Mouse (Mus musculus) forebrain, postnatal 0 days (tissue): ENCODE results near the gene Akap2. TPM values are rescaled to one million over a fixed set of nuclear protein-coding genes. Genes with fewer than 3 reads are reported as not detected.

Source experiments
- ATAC-seq: fragments of 200-750 bp; cut with Nextera tagmentation; 2 replicates; pipeline ENCODE4 v1.8.0; 2017; ENCODE audit warnings: mild to moderate bottlenecking, moderate library complexity
- DNase-seq: peaks from one replicate; pipeline ENCODE4 v3.0.0-alpha.2; 2015
- H3K27ac ChIP-seq: fragments of 300-500 bp; sonication (generic); 2 replicates; pipeline ENCODE4 v1.5.1; 2014; ENCODE audit warnings: low read depth, mild to moderate bottlenecking, antibody characterized with exemption, low read length, moderate library complexity, mixed read lengths
- H3K27me3 ChIP-seq: fragments of 300-500 bp; sonication (generic); 2 replicates; pipeline ENCODE4 v1.6.1; 2014; ENCODE audit warnings: mild to moderate bottlenecking, low read length, mixed read lengths; ENCODE audit not compliant: insufficient read depth
- H3K36me3 ChIP-seq: fragments of 300-500 bp; sonication (generic); 2 replicates; pipeline ENCODE4 v1.6.1; 2014; ENCODE audit warnings: mild to moderate bottlenecking, moderate library complexity; ENCODE audit not compliant: insufficient read depth
- H3K4me1 ChIP-seq: fragments of 300-500 bp; sonication (generic); 2 replicates; pipeline ENCODE4 v1.6.1; 2014; ENCODE audit warnings: antibody characterized with exemption; ENCODE audit not compliant: insufficient read depth
- H3K4me2 ChIP-seq: fragments of 300-500 bp; sonication (generic); 2 replicates; pipeline ENCODE4 v1.6.1; 2014; ENCODE audit warnings: low read depth, mild to moderate bottlenecking, moderate library complexity
- H3K4me3 ChIP-seq: fragments of 300-500 bp; sonication (generic); 2 replicates; pipeline ENCODE4 v1.5.1; 2014; ENCODE audit warnings: low read depth, low read length, mixed read lengths
- H3K9ac ChIP-seq: fragments of 300-500 bp; sonication (generic); 2 replicates; pipeline ENCODE4 v1.6.1; 2014; ENCODE audit warnings: mild to moderate bottlenecking
- H3K9me3 ChIP-seq: fragments of 300-500 bp; sonication (generic); 2 replicates; pipeline ENCODE4 v1.6.1; 2016; ENCODE audit warnings: low read length
- CTCF ChIP-seq: sonication (generic); IDR thresholded peaks from 2 replicates; pipeline ENCODE4 v1.5.1; 2016; ENCODE audit warnings: antibody characterized with exemption, control low read depth, low read depth
- WGBS: fragments of 180-500 bp; shearing (Covaris S2); extraction: QIAGEN DNeasy Blood & Tissue Kit; methylation state at CpG from one replicate; pipeline ENCODE4 v1.1.7; 2014; 5-methylcytosine and 5-hydroxymethylcytosine counted together
- polyA plus RNA-seq: library from polyadenylated mRNA; unstranded; fragments of >200 nt; fragmentation: Nextera tagmentation; extraction: Ambion mirVana; gene quantifications from 2 replicates; pipeline ENCODE4 v1.2.1, GENCODE M21; 2015
- total RNA-seq: library from RNA; depleted of rRNA; stranded (reverse); fragments of >200 nt; gene quantifications from 2 replicates; pipeline ENCODE4 v1.2.3, GENCODE M21; 2014

The Akap2 gene
- total and polyA plus RNA-seq, 2 experiments from 2014 or later: 7.0 to 15.0 TPM

DNA sequence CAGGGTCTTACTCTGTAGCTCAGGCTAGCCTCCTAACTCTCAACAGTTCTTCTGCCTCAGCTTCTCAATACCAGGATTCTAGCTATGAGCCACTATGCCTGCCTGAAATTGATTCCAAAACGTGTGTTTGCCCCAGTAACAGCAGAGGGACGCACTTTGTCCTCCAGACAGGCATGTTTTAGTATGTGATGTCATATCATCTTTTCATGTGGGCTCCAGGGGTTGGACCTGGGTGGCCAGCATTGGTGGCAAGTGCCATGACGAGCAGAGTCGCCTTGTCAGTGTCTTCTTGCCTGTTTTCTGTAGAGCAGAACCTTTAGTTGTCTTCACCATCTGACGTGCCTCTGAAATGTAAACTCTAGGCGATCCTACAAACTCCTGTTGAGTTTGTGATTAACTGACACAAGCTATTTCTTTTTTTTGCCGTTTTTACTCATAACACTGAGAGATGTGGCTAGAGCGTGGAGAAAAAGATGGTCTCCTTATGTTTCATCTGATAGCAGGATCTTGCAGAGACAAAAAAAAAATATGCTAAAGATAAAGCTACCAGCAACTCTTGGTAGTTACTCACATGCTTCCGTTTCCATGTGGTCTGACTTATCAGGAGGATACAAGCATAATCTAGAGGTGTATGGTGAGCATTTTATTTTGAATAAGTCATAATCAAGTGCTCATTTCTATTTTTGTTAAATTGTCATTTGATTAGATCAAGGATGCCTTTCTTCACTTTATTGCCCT, 80.3 kb downstream of the Akap2 start:
- DNase-seq (no peak), ATAC-seq (no peak)
- no peaks in the 10 kb centered on the region for H3K27me3 ChIP-seq
- no peaks in the 10 kb centered on the region for H3K36me3 ChIP-seq
- 81% methylated on average over 9 of the region's 9 CpGs for WGBS
- H3K27ac ChIP-seq: no peak overlapping the region
- no peak overlapping the region for H3K4me3 ChIP-seq
- no peak overlapping the region for H3K9ac ChIP-seq
- TF ChIP-seq CTCF: no peak
- no peaks in the 10 kb centered on the region for H3K9me3 ChIP-seq
- no peak overlapping the region for H3K4me2 ChIP-seq
- no peaks in the 10 kb centered on the region for H3K4me1 ChIP-seq

DNA sequence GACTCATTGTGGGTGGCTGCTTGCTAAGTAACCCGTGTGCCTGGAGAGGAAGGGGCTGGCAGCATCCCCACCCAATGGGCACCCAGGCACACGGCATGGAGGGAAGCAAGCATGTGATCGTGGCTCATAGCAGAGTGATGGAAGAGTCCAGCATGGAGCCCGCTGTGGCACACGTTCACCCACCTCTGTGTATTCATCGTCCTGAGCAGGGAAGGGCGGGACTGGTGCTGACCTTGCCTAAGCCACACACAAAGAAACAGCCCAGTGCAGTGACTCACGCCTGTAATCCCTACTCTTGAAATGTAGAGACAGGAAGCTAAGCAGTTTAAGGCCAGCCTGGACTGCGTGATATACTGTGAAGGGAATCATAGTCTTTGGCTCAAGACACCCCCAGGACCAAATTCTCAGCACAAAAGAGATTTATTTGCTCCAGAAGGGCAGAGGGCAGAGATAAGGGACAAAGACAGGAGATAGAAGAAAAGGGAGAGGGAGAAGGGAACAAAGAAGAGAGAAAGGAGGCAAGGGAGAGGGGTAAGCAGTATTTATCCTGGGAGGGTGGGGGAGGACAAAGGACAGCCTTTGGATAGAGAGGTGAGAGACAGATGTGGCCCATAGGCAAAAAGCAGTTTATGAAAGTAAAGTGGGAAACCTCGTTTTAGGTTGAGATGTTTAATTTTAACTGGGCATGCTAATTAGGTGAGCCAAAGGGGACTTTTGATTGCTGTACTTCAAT, 81.0 kb downstream of the Akap2 start:
- 17% methylated on average over 10 of the region's 10 CpGs for WGBS
- DNase-seq: no peak
- H3K4me2 ChIP-seq: no peak overlapping the region
- no peak overlapping the region for H3K27ac ChIP-seq
- H3K4me1 ChIP-seq: no peaks in the 10 kb centered on the region
- H3K36me3 ChIP-seq: no peaks in the 10 kb centered on the region
- ATAC-seq: no peak
- no peak for TF ChIP-seq CTCF
- H3K4me3 ChIP-seq: no peak overlapping the region
- H3K9me3 ChIP-seq: no peaks in the 10 kb centered on the region
- H3K27me3 ChIP-seq: no peaks in the 10 kb centered on the region
- H3K9ac ChIP-seq: no peak overlapping the region

DNA sequence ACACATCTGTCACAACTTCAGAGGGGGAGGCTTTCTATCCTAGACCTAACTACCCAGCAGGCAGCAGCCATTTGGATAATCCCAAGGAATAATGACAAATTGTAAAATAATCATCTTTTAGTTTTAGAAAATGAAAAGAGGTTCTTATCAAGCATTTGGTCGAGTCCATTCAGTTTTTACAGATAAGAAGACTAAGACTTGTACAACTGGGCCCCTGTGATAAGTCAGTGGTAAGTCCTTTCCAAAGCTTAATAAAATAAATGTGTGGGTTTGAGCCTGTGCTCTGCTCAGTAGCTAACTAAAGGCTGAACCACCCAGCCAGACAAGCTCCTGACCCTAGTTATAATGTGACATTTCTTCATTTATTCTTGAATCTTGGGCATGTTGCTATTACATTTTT, 81.8 kb downstream of the Akap2 start:
- no peak for ATAC-seq
- no peaks in the 10 kb centered on the region for H3K4me1 ChIP-seq
- H3K27me3 ChIP-seq: no peaks in the 10 kb centered on the region
- H3K9ac ChIP-seq: no peak overlapping the region
- 64% methylated on average over 1 of the region's 1 CpGs for WGBS
- no peak overlapping the region for H3K27ac ChIP-seq
- no peak overlapping the region for H3K4me2 ChIP-seq
- no peak for TF ChIP-seq CTCF
- no peaks in the 10 kb centered on the region for H3K36me3 ChIP-seq
- H3K9me3 ChIP-seq: no peaks in the 10 kb centered on the region
- H3K4me3 ChIP-seq: no peak overlapping the region
- no peak for DNase-seq

DNA sequence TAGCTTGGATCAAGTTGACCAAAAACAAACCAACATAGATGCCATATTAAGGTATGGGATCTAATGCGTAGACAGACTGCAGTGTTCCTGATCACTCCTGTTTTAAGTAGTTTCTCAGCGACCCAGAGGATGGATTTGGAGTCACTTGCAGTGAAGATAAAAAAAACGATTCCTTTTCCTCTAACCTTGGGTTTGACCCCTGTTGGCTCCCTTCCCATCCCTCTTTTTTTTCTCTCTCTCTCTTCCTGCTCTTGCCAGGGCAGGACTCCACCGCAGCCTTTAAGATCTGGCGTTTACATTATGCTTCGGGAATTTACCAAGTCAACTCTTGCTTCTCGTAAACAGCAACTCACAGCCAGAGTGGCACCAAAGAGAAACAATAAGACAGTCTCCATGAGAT, 83.8 kb downstream of the Akap2 start:
- H3K4me2 ChIP-seq: no peak overlapping the region
- H3K4me1 ChIP-seq: no peaks in the 10 kb centered on the region
- 89% methylated on average over 7 of the region's 7 CpGs for WGBS
- H3K4me3 ChIP-seq: no peak overlapping the region
- H3K9me3 ChIP-seq: no peaks in the 10 kb centered on the region
- no peak overlapping the region for H3K9ac ChIP-seq
- TF ChIP-seq CTCF: no peak
- no peak overlapping the region for H3K27ac ChIP-seq
- ATAC-seq (no peak), DNase-seq (no peak)
- H3K36me3 ChIP-seq: no peaks in the 10 kb centered on the region
- H3K27me3 ChIP-seq: no peaks in the 10 kb centered on the region

DNA sequence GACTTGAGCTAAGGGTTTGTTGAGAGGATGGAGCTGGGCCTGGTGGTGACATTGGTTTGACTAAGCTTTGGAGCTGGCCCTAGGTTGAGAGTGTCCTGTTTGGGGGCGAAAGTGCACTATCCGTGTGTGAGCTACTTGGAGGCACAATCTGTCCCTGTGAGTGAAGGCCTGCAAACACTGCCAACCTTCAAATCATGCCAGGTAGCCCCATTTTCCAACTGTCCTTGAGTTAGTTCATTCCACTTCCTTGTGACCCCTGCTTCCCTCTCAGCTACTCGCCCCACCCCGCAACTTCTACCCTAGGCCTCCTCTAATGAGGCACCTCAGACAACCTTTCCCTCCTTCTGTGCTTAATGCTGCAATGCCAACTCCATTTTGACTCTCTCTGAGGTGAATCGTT, 84.5 kb downstream of the Akap2 start:
- no peaks in the 10 kb centered on the region for H3K4me1 ChIP-seq
- no peak overlapping the region for H3K9ac ChIP-seq
- H3K27me3 ChIP-seq: no peaks in the 10 kb centered on the region
- no peak overlapping the region for H3K4me3 ChIP-seq
- no peaks in the 10 kb centered on the region for H3K9me3 ChIP-seq
- WGBS: 93% methylated on average over 5 of the region's 5 CpGs
- no peaks in the 10 kb centered on the region for H3K36me3 ChIP-seq
- no peak for TF ChIP-seq CTCF
- H3K27ac ChIP-seq: no peak overlapping the region
- H3K4me2 ChIP-seq: no peak overlapping the region
- DNase-seq (no peak), ATAC-seq (no peak)

DNA sequence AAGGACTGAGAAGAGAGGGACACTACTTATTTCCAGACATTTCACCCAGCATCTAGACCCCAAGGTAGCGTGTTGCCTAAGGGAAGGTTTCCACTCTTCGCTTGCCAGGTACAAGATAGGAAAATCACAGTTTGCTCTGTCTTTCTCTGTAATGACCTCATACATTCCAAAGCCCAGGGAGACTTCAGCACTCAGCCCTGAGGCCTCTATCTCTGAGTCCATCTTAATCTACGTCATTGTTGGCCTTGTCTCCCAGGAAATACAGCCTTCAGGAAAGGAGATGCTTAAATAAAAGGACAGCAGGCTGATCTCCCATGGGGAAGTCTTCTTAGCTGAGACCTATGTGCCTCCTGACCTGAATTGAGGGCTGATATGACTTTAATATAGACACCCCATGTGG, 85.0 kb downstream of the Akap2 start:
- Histone ChIP-seq H3K4me2 (no peak overlapping the region), H3K9me3 (no peaks in the 10 kb centered on the region), H3K27me3 (no peaks in the 10 kb centered on the region), H3K9ac (no peak overlapping the region), H3K27ac (no peak overlapping the region), H3K36me3 (no peaks in the 10 kb centered on the region), H3K4me1 (no peaks in the 10 kb centered on the region), H3K4me3 (no peak overlapping the region)
- 97% methylated on average over 3 of the region's 3 CpGs for WGBS
- ATAC-seq (no peak), DNase-seq (no peak)
- no peak for TF ChIP-seq CTCF

DNA sequence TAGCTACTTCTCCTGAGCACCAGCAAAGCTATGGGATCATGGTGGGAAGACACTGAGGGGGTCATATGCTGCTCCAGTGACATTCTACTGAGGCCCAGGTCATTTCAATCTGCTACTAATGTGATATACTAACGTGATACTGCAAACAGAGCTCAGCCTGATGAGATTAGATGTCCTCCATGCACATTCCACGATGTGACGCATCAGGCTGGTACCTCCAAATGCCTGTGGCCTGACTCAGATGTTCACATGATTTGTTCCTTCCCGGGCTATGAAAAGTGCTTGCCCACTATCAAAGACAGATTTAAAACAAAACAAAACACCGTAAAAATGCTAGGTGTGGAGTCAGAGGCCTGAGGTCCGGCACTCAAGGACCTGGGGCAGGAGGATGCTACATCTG, 87.4 kb downstream of the Akap2 start:
- Histone ChIP-seq H3K9me3 (no peaks in the 10 kb centered on the region), H3K36me3 (no peaks in the 10 kb centered on the region), H3K4me1 (no peaks in the 10 kb centered on the region), H3K4me2 (no peak overlapping the region), H3K27me3 (no peaks in the 10 kb centered on the region), H3K9ac (no peak overlapping the region), H3K4me3 (no peak overlapping the region), H3K27ac (no peak overlapping the region)
- ATAC-seq (no peak), DNase-seq (no peak)
- 85% methylated on average over 6 of the region's 6 CpGs for WGBS
- TF ChIP-seq CTCF: no peak
